Mouse (Mus musculus) 3T3-L1 (cell line): ENCODE measurements around the gene Lcat.

Source experiments
- DNase-seq: peaks from one replicate; pipeline ENCODE4 v3.0.0-alpha.2; 2015; ENCODE audit warnings: low read depth, low spot score

Gene Lcat

DNA sequence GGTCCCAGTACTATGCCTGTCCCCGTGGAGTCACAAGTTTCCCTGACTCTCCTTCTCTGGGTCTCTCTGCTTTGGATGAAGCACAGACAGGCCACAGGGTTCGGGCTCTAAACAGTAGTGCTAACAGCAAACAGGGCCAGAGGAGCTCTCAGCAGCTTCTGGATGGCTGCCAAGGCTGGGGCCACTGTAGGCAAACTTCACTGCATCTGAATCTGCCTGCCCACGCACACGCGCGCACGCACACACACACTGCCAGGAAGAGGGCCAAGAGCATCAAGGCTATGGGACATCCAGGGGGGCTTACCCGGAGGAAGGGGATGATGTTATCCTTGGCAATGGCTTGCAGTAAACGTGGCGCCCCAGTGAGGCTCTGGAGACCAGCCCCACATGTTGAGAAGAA, 6.2 kb upstream of the Lcat start:
- peak; percentile 39 for DNase-seq

GRCm38 (mm10) chr8:105942542-105942941, 640 bp downstream of the Lcat start:
- no peak for DNase-seq

DNA sequence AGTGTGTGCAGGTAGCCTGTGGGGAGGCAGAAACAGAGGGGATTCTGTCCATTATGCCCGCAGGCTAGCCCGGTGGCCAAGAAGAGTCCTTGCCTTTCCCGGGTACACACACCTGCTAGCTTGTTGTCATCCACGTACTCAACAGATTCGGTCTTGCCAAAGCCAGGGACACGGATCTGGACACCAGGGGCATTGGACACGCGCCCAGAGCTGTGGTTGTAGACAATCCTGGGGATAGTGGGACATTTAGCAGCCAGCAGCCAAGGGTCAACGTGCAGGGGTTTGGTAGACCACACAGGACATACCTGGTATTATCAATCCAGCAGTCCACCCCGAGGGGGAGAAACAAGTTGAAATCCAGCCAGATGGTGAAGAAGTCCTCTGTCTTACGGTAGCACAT, 1.2 kb downstream of the Lcat start:
- DNase-seq = no peak

DNA sequence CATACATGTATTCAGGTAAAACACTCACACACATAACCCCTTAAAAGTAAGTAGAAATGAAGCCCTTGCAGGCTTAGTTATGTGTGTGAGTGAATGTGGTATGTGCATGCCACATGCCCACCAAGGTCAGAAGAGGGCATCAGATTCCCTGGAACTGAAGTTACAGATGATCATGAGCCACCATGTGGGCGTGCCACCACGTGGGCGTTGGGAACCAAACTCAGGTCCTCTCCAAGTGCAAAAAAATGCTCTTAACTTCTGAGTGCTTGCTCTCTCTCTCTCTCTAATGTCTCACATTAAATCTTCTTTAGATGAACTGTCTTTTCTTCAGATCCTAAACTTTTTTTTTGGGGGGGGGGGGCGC, 4.9 kb downstream of the Lcat start, which contains the start of gene Psmb10:
Gene Psmb10 (minus strand): TSS at position 139 of the 364 bp plus-strand sequence.
- peak; percentile 82 for DNase-seq

DNA sequence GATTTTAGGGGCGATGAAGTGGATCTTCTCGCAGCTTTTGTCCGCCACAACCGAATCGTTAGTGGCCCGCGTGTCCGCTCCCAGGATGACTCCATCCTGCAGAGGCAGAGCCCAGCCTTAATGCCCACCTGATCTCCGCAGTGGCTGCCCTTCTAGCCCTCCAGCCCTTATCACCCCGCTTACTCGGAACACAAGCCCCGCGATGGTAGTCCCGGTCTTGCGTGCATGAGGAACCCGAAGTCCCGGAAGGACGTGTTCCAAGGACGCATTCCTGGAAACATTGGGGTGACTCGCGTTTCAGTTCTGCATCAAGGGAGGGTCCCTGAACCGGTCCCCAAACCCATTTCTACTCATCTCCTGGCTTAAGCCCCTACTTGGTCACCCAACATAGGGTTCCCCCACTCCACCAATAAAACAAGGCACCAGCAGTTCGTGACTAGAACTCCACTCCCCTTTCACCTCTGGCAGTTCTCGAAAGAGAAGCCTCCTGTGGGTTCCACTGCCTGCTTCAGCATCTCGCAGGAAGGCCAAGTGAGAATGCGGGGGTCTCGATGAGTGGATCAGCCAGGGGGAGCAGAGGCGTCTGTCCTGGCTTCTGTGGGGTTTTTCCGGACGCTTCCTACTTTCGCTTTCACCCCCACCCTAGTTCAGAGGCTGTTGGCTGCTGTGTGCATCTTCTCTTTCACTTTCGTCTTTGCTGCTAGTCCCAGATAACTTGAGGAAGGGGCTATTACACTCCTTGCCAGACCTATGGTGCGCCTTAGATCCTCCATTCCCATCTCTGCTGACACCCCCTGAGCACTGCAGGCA, 5.5 kb downstream of the Lcat start:
- peak; percentile 75 for DNase-seq

DNA sequence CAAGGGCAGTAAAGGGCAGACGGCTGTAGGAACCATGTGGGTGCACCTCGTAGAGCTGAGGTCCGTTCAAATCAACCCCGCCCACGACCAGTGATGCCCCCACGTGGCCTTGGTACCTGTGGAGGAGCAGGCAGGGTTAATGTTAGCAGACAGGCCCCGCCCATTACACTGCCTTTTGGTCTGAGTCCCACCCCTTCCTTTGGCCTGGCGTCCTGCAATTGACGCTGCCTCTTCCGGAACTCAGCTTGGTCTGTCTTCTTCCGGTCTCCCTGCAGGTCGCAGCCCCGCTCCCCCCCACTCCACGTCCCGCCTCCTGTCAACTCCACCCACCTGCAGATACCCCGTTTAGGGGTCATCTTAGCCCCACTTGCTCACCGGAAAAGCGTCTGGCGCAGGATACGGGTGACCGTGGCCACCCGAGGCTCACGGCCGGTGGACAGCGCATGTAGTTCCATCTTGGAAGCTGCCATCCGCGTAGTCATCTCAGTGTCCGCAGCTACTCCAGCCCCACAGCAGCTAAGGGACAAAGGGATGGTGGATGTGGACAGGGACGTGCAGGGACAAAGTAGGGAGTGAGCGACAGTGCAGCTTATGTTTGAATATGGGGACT, 6.2 kb downstream of the Lcat start:
- DNase-seq = peak; percentile 97

DNA sequence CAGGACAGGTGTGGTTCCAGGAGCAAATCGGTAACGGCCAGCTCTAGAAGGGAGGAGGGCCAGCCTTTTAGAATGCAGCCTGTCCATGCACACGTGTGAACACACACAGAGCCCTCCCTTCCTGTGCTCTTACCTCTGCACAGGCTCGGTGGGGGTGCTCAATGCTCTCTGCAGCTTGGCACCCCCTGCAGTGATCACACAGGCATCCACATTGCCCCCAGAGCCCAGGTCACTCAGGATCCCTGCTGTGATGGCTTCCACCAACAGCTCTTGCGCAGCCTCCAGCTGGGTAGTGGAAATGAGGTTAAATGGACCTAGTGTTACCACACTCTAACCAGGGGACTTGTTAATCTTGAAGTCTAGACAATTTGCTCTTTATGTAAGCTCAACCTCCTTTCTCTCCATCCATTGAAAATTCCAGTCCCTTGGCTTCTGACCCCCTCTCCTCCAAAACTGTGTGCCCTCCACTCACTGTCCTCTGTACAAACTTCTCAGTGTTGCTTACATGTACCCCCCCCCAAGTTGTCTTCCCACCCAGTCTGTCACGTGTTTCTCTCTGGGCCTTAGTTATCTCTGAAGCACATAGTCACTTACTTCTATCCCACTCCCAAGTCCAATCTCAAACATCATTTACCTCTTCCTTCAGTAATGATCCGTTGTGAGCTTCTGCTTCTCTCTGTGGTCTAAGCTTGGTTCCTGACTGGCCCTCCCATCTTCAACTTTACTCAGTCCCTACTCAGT, 7.1 kb downstream of the Lcat start:
- no peak for DNase-seq

GRCm38 (mm10) chr8:105935105-105935504, 8.1 kb downstream of the Lcat start:
- no peak for DNase-seq

- no peak for DNase-seq
Measured at GRCm38 (mm10) chr8:105933762-105934161, 9.4 kb downstream of the Lcat start, which contains the start of gene Ctrl. Ctrl (minus strand) TSS chr8:105933862.

DNA sequence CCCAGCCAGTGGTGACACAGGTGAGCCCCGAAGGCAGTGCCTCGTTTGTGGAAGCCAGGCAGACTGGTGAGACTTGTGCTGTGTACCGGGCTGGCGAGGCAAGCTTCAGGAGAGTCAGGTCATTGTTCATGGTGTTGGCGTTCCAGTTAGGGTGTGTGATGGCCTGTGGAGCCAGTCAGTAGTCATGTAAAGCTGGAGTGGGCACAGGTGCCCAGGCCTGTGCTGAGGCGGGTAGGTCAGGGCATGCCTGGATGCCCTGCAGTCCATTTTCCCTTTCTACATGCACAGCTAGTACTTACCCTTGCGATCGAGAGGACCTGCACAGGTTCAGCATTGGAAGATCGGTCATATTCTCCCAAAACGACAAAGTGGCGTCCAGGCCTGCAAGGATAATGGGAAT, 10.7 kb downstream of the Lcat start:
- no peak for DNase-seq

- DNase-seq = no peak
Measured at GRCm38 (mm10) chr8:105931271-105931670, 11.9 kb downstream of the Lcat start.

- DNase-seq = peak; percentile 84
Measured at GRCm38 (mm10) chr8:105930602-105931001, 12.6 kb downstream of the Lcat start.

DNA sequence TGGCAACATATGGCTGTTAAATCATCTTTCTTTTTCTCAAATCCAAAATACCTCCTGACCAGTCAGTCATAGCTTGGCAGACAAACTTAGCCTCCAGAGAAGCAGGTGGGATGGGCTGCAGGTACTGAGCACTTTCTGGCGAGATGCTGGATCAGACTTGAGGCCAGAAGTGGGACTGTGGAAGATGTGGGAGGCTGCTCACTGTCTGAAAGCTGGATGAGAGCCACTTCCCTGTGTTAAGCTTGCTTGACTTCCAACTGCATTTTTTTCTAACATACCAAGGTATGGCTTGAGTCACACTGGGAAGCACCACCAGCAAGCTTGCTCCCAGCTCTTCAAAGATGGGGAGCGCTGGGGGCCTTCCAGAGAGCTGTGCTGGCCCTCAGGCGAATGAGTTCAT, 18.1 kb downstream of the Lcat start:
- no peak for DNase-seq

- peak; percentile 33 for DNase-seq
Measured at GRCm38 (mm10) chr8:105919390-105919789, 23.8 kb downstream of the Lcat start.

DNA sequence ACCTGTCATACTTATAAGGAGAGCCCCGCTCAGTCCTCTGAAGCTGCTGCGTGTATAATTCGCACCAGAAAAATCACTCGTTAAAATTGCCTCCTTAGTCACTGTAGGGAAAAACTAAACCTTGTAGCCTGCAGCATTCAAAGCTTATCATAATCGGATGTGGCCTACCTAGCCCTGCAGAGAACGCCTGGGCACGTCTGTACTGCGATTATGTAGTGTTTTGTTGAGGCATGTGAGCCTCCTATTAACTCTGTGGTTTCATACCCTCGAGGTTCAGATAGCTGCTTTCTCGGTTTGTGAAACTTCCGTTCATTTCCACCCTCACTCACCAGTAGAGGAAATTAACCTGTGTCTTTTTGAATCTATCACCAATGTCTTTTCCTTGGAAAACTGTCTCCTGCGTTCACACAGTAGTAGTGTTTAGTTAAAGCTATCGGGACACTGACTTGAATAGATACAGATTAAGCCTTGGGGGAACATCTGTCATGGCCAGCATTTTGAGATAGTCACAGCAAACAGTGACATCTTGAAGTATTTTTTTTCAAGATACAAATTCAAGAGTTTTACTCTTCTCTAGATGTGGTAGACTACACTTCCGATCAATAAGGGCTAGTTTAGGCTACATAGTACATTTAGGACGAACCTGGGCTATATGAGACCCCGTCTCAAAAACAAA, 42.1 kb downstream of the Lcat start:
- peak; percentile 52 for DNase-seq

DNA sequence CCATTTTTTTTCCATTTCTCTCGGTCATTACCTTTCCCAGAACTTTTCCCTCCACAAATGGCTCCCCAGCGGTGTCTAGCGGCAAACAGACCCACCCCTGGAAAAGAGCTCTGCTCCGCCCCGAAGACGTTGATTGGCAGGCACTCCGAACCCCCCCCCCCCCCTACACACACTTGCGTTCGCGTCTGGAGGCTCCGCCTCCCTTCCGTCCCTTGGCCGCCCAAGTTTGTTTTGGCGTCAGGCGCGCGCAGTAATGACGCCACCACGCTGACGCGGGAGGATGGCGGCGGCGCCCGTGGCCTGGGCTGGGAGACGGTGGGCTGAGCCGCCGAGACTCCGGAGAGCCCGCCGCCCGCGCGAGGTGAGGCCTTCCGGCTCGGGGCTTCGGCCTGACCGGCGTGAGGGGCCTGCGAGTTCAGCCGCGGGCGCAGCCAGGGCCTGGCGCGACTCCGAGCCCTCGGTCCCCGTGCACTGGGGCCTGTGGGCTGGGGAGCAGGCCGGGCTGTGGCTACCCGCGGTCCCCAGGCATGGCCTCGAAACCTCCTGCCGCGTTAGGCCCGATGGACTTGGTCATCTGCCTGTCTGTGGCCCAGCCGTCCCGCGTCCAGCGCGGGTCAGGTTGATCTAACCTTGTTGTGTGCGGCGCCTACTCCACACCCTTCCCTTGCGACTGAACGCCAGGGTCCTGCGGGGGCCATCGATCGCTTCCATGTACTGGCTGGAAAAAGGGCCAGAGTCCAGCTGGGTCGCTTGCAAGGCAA, 42.8 kb downstream of the Lcat start, which contains the start of gene Pskh1:
Gene Pskh1 (plus strand): TSS at position 262 of the 761 bp plus-strand sequence.
- DNase-seq = peak; percentile 97

DNA sequence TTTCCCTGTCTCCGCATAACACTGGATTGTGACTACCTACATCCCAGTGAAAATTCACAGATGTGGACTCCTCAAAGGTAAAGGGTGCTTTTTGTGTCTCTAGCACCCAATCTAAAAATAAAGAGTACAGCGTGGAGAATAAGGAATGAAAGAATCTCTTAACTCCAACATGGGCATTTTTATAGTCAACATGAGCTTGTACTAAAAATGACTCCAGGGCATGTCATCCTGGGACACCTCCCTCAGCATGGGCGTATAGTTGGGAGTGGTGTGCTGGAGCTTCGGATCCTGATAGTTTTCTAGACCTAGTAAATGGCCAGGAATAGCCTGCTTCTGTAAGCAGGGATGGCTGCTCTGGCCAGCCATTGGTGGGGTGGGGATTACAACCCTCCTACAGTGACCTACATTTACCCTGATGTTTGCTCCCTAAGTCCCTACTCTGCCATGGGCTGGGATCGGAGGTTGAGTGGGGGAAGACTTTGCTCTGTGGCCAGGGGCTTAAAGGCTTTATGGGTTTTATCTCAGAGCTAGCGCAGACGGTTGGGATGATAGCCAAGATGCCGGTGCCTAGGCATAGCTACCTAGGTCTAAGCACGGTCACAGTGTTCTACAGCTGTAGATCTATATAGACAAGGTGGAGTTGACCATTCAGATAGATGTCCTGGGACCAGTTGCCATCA, 45.2 kb downstream of the Lcat start:
- DNase-seq = no peak

- peak; percentile 83 for DNase-seq
Measured at GRCm38 (mm10) chr8:105893339-105893738, 49.8 kb downstream of the Lcat start, which contains the start of gene Nrn1l. Nrn1l (plus strand) TSS chr8:105893567.

- peak; percentile 67 for DNase-seq
Measured at GRCm38 (mm10) chr8:105892432-105892831, 50.8 kb downstream of the Lcat start.

GRCm38 (mm10) chr8:105890870-105891269, 52.3 kb downstream of the Lcat start:
- no peak for DNase-seq
